Mouse (Mus musculus) left cerebral cortex, adult 9 months (tissue): ENCODE measurements at regions not wholly inside any gene's neighbourhood (a gene's known extent, or its start where the extent isn't known, plus 50 kb on each side); places are given as distances from the start of the nearest gene placed in this dataset.

Experiments
- DNase-seq, 2 experiments: peaks; one replicate each; pipeline ENCODE4 v3.0.0; 2022; ENCODE audit warnings: low spot score in 2 of 2

DNA sequence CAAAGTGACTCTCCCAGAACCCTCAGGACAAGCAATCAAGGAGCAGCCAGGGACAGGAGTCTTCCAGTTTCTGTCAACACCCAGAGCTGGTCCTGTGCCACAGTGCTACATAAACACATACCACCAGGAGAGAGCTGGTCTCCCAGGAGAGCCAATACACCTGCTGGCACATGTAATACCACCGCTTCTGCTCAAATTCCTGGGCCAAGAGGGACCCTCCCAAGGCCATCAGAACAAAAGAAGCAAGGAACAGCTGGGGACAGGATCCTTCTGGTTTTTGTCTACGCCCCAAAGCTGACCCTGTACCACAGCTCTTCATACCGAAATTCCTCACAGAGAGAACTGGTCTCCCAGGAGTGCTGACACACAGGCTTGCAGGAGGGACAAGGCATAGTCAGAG, 695.4 kb upstream of the Tbl1xr1 start:
- no peak for DNase-seq

DNA sequence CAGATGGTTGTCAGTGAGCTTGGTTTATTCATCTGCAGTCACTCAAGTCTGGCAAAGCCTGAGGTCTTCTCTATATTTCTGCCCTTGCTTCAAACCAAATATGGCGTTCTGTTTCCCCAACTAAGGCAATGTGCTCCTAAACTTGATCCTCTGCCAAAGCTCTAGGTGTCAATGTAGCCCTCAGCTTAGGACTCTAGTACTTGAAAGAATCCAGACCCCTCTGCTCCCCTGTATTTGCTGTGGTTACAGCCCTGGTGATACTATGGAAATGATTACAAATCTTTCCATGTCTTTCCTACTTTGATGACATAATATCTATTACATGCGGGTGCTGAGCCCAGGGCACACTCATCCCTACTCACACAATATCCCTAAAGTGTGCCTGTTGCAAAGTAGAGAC, 672.9 kb upstream of the Tbl1xr1 start:
- no peak for DNase-seq

DNA sequence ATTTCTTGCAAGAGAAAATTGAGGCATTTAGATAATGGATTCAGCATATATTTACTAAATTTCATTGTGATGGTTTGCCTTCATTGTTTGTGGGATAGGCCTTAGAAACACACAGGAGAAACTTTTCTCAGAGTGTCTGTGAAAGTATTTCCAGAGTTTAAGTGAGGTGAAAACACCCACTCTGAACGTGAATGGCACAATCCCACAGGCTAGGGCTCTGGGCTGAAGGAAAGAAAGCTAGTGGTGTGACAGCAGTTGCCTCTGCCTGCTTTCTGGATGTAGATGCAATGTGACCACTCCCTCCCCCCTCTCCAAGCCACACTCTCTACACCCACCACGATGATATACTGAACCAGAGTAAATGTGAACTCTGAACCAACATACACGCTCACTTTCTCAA, 672.4 kb upstream of the Tbl1xr1 start:
- DNase-seq: no peak

DNA sequence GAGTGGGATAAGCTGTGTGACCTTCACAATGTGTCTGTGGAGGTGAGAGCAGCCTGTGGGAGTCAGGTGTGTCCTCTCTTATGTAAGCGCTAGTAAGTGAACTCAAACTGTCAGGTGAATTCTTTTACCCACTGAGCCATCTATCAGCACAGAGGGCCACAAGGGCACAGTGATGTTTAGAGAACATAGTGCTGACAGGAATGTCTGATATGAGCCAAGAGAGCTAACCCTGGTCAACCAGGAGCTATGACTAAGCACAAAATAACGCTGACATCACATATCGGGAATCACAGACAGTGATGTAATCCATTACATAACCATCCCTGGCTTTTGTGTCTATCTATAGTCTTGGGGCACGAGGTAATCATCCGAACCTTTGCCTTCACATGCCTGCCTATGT, 669.4 kb upstream of the Tbl1xr1 start:
- DNase-seq: no peak

DNA sequence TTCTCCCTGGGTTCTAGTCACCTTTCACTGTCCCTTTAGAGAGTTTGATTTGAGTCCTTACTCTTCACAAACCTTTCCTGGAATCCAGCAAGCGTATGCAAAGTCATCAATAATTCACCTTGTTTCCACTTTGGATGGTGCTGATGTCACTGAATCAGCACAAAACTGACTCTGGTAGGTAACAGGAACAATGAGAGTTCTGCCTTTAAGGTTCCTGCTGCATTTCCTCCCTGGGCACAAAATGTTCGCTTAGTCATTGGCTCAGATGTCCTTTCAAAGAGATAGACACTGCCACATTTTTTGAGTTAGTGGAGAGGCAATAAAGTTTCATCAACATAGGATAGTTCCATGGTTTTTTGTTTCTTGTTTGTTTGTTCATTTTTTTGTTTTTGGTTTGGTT, 664.4 kb upstream of the Tbl1xr1 start:
- no peak for DNase-seq

DNA sequence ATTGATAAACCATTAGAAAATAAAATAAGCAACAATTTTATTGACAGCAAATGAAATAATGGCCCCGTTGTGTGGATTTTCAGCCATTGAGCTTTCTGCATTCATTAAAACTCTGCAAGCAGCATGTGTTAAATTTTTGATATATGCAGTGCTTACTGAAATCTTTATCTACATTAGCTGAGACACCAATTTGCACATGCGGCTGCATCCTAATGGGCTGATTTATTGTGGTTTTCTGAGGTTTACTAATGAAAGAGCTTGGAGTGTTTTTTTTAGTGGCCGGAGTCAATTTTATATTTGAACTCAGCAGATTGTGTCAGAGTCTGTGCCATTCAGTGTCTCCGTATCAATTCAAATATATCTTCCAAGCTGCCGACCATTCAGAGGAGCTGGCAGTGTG, 653.3 kb upstream of the Tbl1xr1 start:
- no peak for DNase-seq

DNA sequence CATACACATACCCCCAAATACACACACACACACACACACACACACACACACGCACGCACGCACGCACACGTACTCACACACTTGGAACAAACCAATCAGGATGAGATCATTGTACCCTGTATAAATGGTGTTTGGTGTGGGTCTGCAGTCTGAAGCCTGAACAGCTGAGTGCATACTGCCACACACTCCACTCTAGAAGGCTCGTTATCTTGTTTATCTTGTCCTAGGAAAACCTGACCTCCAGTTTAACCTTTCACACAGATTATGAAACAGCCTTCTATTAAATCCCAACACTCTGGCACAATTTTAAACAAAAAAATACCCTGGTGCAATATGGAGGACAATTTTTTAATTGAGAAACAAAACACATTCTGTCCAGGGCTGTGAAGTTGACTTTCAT, 649.9 kb upstream of the Tbl1xr1 start:
- DNase-seq: no peak

DNA sequence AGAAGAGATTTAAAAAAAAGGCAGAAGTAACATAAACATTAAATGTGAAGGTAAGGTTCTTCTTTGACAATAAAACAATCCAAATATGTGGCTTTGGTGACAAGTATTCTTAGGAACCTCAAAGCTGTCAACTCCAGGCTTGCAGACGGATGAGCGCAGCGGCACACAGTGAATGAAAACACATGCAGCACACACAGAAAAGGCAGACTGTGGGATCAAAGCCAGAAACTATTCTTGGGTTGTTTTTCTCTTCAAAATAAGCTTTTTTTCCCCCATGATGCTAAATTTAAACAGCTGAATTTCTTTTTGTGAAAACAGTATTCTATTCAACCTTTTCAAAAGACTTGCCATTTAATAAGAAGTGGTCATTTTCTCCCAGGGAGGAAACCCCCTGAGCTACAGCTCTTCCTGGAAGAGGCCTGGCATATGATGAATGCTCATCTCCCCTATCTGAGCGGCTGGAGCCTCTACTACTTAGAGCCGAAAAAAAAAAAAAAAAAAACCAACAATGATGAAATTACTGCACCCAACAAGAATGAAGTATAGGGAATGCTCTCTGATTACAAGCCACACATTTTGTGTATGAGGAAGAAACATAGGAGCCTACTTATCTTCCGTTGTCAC, 648.9 kb upstream of the Tbl1xr1 start:
- no peak for DNase-seq

DNA sequence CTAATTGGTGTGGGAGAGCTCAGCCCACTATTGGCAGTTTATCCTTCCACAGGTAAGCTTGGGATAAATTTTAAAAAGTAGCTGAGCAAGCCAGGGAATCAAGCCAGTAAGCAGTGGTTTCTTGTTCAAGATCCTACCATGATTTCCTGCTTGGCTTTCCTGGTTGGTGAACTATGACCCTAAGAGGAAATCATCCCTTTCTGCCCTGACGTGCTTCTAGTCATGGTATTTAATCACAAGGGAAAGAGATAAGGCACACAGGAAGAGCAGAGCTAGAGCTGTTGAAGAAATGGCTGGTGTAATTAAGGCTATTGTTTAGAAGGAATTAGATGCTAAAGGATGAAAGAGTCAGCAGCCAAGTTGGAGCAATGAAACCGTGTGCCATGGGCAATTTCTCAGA, 648.3 kb upstream of the Tbl1xr1 start:
- no peak for DNase-seq

DNA sequence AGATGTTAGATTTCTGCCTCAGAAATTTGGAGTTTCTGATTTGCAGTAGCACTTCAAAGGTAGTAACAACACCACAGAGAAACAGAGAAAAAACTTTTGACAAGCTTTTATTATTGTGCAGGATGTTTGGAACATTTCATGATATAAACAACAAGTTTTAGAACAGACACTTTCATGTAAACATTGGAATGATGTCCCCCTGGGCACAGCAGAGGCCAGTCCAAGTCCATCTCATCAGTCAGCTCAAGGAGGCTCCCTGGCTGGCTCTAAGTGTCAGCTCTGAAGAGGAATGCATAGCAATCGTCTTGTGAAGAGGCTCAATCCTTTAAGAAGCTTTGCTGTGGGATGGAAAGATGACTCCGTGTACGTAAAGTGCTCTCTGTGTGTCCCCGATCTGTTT, 612.2 kb upstream of the Tbl1xr1 start:
- no peak for DNase-seq

DNA sequence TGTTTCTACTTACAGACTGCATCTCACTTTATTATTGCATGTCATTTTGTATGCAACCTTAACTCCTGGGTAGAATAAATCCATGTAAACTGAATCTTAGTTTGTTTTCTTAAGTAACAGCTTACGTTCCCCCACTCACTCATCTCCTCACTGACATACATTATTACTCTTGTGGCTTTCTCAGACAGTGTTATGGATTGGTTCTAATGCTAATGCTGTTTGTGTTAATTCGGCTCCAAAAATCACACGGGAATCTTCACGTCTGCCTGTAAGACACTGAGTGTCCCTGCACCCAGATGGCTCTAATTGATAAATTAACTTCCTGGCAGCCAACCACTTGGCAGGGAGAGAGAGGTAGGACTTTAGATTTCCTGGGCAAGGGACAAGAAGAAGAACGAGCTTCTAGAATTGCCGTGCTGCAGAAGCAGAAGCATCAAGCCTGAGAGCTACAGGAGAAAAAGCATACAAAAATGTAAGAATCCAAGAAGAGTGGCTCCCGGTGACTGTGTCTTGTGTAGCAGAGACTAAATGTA, 610.3 kb upstream of the Tbl1xr1 start:
- no peak for DNase-seq

DNA sequence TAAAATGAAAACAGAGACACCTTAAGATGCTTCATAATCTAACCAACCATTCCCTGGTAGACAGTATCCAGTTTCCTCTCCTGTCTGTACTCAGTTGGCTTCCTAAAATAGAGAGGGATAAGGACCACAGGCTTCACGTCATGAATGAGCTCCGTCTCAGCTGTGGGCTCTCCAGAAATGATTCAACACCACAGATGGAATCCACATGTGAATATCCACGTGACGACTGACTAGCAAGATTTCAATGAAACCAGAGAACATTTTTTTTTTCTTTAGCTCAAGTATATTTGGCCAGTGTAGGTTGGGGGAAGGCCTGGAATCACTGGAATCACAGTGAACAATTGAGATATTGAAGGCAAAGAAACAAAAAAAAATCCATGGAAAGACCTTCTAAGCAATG, 599.1 kb upstream of the Tbl1xr1 start:
- DNase-seq: peak in 1 of 2 experiments; percentile 42

DNA sequence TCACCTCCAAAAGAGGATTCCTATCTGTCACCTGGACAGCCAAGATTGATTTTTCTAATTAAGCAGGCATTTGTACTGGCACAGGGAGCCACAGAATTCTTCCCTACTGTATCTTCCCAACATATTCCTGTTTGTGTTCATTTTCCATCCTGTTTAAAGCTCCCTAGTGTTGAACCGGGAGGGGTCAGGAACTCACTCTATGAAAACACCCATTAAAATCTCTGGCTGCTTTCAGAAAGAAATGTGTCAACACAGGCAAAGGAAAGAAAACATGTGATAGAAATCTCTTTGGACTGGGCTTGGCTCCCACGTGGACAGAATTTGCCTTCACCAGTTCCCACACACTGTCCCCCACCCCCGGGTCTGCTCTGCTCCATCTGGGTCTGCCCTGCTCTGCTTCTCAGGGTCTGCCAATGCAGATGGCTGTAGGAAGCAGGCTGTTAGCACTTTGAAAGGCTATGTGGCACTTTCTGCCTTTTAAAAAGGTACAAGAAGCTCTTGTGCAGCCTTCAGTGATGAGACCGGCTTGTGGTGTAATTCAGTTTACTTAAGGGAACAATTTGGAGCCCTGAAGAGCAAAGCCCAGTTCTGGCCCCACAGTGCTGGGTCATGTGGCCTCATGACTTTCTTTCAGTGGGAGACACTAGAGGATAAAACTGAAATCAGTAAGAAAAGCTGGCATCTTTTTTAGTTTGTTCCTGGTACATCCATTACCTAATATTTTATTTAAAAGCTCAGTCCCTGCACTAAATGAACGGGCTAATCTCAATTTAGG, 597.2 kb upstream of the Tbl1xr1 start:
- DNase-seq: peak; percentile 69 to 83

DNA sequence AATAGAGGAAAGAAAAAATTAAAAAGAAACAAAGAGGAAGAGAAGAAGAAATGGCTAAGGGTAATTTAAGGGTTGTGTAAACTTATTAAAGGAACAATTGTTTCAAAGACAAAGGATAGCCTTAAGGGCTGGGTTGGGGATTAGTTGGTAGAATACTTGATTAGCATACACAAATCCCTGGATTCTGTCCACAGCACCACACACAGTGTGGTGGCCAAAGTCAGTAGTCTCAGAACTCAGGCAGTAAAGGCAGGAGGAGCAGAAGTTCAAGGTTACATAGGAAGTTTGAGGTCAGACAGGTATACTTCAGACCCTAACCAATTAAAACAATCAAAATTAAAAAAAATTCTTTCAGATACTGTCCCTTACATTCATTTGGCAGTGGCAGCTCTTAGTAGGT, 596.6 kb upstream of the Tbl1xr1 start:
- DNase-seq: no peak

DNA sequence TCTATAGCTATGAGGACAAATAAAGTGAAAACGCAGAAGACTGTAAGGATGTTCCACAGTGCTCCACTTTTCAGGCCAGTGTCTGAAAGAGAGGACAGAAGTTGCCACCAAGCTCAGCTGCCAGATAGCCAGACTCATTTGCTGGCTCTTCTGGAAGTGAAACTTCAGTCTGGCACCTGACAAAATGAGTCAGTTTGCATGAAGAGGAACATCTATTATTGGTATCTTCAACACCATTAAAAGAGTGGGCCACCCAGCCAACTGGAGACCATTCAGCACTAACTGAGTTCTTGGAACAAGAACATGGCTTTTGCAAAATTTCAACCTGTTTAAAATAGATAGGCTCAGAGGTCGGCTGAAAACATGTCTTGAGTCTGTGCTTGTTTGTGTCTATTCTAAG, 592.4 kb upstream of the Tbl1xr1 start:
- peak; percentile 61 to 69 for DNase-seq

DNA sequence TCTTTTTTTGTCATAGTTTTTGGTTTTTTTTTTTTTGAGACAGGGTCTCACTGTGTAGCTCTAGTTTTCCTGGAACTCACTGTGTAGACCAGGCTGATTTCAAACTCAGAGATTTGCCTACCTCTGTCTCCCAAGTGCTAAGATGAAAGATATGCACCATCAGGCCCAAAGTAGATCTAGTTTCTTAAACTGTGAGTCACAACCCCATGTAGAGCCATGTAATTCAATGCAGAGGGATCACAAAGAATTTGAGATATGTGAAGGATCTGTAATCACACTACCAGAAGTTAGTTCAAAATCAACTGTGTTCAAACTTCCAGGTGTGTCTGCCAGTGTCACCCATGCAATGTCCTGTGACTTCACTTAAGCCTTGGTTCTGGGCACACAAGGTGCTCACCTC, 591.0 kb upstream of the Tbl1xr1 start:
- no peak for DNase-seq

DNA sequence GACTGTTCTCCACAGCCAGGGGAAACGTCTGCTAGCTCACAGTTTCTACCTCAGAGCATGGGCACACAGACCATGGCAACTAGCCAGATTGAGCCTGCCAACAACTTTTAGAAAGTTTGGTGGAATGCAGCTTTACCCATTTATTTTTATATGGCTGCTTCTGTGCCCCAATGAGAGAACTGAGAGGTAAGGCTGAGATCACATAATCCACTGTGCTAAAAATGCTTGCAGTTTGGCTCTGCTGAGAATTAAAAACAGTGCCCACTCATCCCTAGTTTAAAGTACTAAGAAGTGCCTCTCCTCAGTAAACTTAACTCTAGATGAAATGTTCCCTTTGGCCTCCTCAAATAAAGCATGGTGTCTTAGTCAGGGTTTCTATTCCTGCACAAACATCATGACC, 586.9 kb upstream of the Tbl1xr1 start:
- no peak for DNase-seq

DNA sequence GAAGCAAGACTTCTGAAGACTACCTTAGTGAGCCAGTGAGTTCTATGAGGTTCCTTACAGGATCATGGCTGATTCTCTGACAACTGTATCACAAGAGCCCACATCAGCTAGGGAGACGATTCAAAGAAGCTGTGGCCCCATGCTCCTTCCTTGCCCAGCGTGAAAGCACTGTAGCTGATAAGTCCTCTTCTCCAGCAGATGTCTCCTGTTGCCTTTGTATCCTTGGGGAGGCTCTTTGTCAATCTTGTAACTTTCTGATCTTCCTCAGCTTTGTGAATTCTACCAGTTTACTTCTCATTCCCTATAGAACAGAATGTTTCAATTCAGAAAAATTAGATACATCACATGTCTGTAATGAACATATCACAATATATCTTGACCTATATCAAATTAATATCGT, 584.0 kb upstream of the Tbl1xr1 start:
- DNase-seq: no peak

DNA sequence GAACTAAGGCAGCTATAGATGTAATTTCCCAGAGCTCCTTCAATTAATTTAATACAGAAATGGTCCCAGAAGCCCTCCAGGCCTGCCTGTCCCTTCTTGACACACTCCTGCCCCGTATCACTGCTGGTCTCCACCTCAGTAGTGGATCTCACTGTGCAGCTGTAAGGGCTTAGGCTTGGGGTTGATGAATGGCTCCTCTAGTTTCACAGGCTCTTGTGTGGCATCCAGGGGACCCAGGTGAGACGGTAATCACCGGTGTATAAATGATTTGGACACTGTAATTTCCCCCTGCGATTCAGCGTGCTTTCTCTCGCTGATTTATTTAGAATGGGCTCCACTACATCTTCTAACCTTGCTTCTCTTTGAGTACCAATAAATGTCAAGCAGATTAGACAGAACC, 583.1 kb upstream of the Tbl1xr1 start:
- DNase-seq: no peak

DNA sequence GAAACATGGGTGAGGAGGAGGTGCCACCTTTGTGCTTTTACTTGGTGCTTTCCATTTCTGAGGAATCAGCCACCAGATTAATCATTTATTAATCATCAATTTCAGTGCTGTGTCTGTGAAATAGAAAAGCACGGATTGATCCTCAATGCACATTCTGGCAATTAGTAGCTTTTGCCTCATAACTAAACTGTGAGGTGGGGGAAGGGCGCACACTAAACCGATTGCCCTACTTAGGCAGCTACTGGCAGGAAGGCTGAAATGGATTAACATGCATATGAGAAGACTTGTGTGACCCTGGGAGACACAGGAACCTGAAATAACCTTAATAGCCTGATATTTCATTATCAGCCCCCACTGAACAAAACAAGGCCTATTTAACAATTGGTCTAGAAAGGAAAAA, 581.5 kb upstream of the Tbl1xr1 start:
- DNase-seq: no peak

DNA sequence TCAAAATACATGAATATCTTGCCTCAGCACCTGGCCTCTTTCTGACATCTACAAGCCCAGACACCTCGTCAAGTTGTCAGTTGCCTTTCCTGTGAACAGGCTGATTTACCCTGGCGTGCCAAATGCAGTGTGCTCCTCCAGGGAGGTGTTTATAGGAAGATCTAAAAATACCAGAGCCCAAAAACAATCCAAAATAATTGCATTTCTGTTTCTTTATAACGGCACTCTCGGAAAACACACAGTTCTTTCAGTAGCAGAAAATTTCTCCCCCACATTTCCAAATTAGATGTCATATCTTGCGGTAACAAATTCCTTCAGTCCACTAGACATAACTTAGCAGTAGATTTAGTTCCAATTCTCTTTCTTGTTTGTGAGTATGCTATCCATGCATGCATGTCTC, 580.8 kb upstream of the Tbl1xr1 start:
- no peak for DNase-seq

DNA sequence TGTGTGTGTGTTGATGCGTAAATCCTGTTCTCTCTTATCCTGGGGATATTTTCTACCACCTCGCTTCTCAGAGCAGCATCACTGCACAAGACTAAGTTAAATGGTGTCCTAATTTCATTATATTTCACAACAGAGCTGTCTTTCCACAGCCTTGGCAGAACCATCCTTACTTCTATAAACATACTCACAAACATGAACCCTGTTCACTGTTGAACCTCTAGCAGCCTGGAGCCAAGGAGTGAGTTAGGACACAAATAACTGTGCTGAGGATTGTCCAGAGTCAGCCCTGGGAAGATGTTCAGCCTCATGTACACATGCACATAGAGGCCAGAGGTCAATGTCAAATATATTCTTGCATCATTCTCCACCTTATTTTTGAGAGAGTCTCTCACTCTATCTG, 580.3 kb upstream of the Tbl1xr1 start:
- DNase-seq: no peak

DNA sequence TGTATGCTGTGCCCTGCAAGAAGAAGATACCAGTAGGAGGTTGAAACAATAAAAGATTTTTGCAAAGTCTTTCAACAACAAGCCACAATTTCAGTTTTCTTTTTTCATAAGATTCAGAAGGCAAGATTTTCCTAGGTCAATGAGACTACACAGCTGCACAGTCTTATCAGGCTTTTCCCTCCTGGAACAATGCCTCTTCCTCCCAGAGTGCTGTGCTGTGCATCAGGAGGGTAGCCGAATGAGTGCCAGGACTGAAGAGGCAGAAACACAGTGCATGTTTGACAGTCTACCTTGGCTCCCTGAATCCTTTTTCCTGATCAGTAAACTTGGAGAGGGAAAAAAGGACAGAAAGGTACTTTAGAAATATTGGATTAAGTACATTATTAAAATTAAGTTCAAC, 579.4 kb upstream of the Tbl1xr1 start:
- DNase-seq: no peak

DNA sequence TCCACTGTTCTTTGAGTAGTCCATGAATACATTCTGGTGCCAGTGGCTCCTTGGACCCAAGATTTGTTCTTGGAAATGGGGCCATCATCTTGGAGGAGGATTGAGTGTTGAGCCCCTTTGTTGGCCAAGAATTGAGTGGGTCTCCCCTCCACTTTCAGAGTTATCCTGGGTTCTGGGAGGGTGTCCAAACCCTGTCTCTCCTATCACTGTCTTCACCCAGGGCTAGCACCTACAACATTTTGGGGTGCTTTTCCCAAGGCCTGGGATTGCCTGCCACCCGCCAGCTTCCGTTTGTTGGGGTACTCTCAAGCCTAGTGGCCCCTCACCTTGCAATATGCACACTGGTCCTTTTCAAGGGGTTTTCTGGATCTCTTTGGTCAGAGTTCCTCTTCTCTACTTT, 568.8 kb upstream of the Tbl1xr1 start:
- no peak for DNase-seq
